ENCODE assay signal across 19 mouse cellular contexts in genomic region chr13:34484831-34485230, GRCm38 (mm10).
DNase-seq lines count a peak whose midpoint lies in the region; ATAC-seq lines count a peak whose summit lies in the region.
"Had no signal": no experiment of that assay in that cellular context is flagged by ENCODE, and none has a peak within 500 bp of the region (broad histone marks: within the 10 kb centered on the region; RNA-seq: fewer than 3 reads in every experiment).

No protein-coding gene starts in this region.

- no peak overlapping the region for H3K9ac ChIP-seq in heart, embryonic 12.5 days

- no peaks in the 10 kb centered on the region for H3K27me3 ChIP-seq in heart, embryonic 12.5 days (replicated peaks)
- H3K27me3 ChIP-seq in heart, embryonic 10.5 days (ENCODE audit: insufficient read depth, poor library complexity, severe bottlenecking) = no peaks in the 10 kb centered on the region
- H3K27me3 ChIP-seq: CH12.LX, Patski had no signal

- no peak overlapping the region for H3K4me2 ChIP-seq in heart, embryonic 12.5 days

- peak; percentile 55 for DNase-seq in heart, adult 11 months
- DNase-seq in heart, embryonic 10.5 days (ENCODE audit: low spot score) = peak; percentile 63
- DNase-seq in heart, postnatal 14 days = no peak
- DNase-seq: adrenal gland, adult 2 months; adrenal gland, adult 8-10 months; adrenal gland, postnatal 10 days; adrenal gland, postnatal 14 days; adrenal gland, postnatal 25 days; adrenal gland, postnatal 36 days; B cell, adult 2 months; cerebellum, adult 11 months; cerebellum, adult 11-12 months; cerebellum, adult 18-20 months had no signal

- no peak overlapping the region for H3K4me3 ChIP-seq in heart, embryonic 12.5 days
- H3K4me3 ChIP-seq in heart, embryonic 10.5 days = no peak overlapping the region

- no peaks in the 10 kb centered on the region for H3K4me1 ChIP-seq in heart, embryonic 12.5 days (replicated peaks)
- H3K4me1 ChIP-seq in heart, embryonic 10.5 days = no peaks in the 10 kb centered on the region

- intact Hi-C loops in heart, postnatal 14 days (cut with DNase I) = loop anchor here (10.0 kb wide), 1 partner anchor 150 kb away; no protein-coding TSS in a partner anchor

- 73% methylated on average over 1 of the region's 1 CpGs for WGBS in heart, embryonic 12.5 days
- WGBS in heart, embryonic 10.5 days = 100% methylated on average over 1 of the region's 1 CpGs

- no peak for ATAC-seq in heart, embryonic 12.5 days (ENCODE audit: insufficient number of reproducible peaks, low FRiP score)
- ATAC-seq: activated CD4-positive, CD25-positive, alpha-beta regulatory T cell, adult 4 months; CD4-positive, CD25-positive, alpha-beta regulatory T cell, adult 4 months; Patski had no signal

- no peaks in the 10 kb centered on the region for H3K9me3 ChIP-seq in heart, embryonic 12.5 days (replicated peaks)
- no peaks in the 10 kb centered on the region for H3K9me3 ChIP-seq in heart, embryonic 10.5 days
- H3K9me3 ChIP-seq: G1E had no signal

- no peaks in the 10 kb centered on the region for H3K36me3 ChIP-seq in heart, embryonic 12.5 days
- no peaks in the 10 kb centered on the region for H3K36me3 ChIP-seq in heart, embryonic 10.5 days
- H3K36me3 ChIP-seq: G1E had no signal

- no peak overlapping the region for H3K27ac ChIP-seq in heart, embryonic 12.5 days (ENCODE audit: poor library complexity, severe bottlenecking)
- H3K27ac ChIP-seq in heart, embryonic 10.5 days = no peak overlapping the region

Comparison
In these comparisons a context has a peak if more than half of its experiments do, and no peak if none do; other contexts are left out.
1. DNase-seq: peak in heart, adult 11 months (single experiment) and heart, embryonic 10.5 days (single experiment); none in heart, postnatal 14 days (0 of 2).